Mouse (Mus musculus) gastrocnemius, adult 18-20 months (tissue): ENCODE results near the gene Gm49355. TPM values are rescaled to one million over a fixed set of nuclear protein-coding genes. Genes with fewer than 3 reads are reported as not detected.

Source experiments
- DNase-seq: peaks from one replicate; pipeline ENCODE4 v3.0.0; 2021; ENCODE audit warnings: low spot score
- total RNA-seq, 2 experiments: library from RNA; stranded (reverse); gene quantifications; 2 replicates each; pipeline ENCODE4 v1.2.3; 2021

Gene Gm49355
- total RNA-seq, 2 experiments from 2014 or later, result 0.07 to 0.14 TPM

- no peak for DNase-seq
These were observed 58.8 kb downstream of the Gm49355 start for GRCm38 (mm10) chr14:12342458-12343131.

DNA sequence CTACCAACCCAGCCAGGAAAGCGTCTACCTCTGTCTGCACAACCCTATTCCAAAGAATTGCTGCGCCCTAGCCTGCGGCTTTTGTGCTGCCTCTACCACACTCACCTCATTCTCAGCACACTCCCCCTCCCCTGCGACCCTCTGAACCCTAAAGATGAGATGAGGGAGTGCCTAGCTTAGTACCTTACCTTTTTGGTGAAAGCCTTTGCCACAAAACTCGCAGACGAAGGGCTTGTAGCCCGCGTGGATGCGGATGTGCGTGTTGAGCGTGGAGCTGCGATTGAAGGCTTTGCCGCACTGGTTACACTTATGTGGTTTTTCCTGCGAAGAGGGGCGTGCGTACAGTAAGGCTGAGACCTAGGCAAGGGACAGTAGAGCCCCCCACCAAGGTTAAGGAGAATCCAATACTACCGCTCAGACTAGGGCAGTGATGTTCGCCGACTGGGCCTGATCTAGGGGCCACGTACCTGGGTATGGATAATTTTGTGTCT is 59.7 kb downstream of the Gm49355 start:
- DNase-seq, result no peak

DNA sequence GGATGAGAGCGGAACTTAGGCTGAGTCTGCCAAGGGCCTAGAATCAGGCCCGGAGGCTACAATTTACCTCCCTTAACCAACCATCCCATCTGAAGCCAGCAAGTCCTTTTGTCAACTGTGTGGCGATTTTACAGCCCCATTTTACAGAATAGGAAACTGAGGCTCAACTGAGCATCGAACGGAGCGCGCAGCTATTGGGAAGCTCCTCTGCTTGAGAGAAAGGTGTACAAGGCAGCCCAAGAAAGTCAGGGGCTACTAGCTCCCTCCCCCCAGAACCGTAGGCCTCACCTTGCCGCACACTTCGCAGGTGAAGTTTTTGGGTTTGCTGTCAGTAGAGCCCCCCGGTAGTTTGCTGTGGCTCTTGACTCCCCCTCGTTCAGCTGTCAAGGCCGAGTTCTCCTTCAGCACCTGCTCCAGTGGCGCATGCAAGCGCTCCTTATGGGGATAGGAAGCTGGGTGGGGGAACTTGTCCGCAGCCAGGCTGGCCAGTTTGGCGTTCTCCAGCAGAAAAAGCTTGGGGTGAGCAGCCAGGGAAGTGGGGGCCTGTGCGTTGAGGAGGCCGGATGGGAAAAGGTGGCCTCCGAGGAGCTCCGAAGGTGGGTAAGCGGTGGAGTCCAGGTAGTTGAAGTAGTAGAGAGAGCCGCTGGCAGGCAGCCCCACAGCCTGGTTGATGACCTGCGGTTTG is 60.4 kb downstream of the Gm49355 start:
- DNase-seq, result no peak

GRCm38 (mm10) chr14:12344746-12345240 is 61.0 kb downstream of the Gm49355 start:
- no peak for DNase-seq

- DNase-seq, result no peak
These were observed 61.6 kb downstream of the Gm49355 start for GRCm38 (mm10) chr14:12345241-12345921.

DNA sequence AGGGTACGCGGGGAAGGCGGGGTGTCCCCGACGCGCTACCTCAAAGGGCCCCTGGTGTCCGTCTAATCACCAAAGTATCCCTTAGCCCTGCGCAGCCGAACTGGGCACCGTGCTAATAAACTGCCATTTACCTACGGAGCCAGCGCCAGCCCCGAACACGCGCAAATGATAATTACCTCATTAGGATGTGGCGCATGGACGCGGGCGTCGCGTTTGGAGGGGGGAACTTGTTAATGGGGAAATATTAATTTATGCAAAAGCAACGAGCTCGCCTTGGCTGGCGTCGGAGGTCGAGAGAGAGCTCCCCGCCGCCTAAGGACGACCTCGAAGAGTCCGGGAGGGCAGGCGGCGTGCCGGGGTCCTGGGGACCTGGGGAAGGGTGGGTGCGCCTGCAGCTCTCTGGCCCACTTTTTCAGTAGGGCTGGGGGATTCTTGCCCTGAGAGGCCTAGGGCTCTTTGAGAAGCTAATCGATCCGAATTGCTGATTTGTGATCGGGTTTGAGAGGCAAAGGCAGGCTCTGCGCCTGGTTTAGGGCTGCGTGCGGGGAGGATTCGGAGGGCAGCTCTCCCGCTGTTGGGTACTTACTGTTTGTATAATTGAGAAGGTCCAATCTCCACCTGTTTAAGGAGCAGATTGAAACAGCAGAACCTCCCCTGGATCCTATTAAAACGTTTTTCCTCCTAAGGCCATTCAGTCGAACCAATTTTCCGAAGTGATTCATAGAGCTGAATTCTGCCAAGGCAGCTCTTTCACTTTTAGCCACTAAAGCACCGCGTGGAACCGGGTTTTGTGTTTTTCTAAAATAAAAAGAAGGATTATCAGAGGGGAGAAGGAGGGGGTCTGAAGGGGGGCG is 62.5 kb downstream of the Gm49355 start:
- DNase-seq, result no peak

GRCm38 (mm10) chr14:12346865-12347600 is 63.3 kb downstream of the Gm49355 start:
- no peak for DNase-seq

- no peak for DNase-seq
These were observed 64.3 kb downstream of the Gm49355 start, which contains the start of gene Fezf2 for GRCm38 (mm10) chr14:12348089-12348488. Gene Fezf2, minus strand, starts transcription at chr14:12348189.

- no peak for DNase-seq
These were observed 65.7 kb downstream of the Gm49355 start for GRCm38 (mm10) chr14:12349334-12350090.

- DNase-seq, result no peak
These were observed 66.6 kb downstream of the Gm49355 start for GRCm38 (mm10) chr14:12350271-12350916.

Other genes starting within 250 kb of the Gm49355 start
- gene 3830406C13Rik, start 197 bp downstream of the Gm49355 start, total RNA-seq, result 10 to 100 TPM; 12.1 to 12.4 TPM
- gene Fezf2, start 64.2 kb downstream of the Gm49355 start, total RNA-seq, result not detected